Mouse (Mus musculus): ENCODE results near the gene Extl1. TPM values are rescaled to one million over a fixed set of nuclear protein-coding genes. Genes with fewer than 3 reads are reported as not detected.

Extl1 gene
- 6.7 TPM for polyA plus RNA-seq (2015; fragmentation: Illumina TruSeq; extraction: RNeasy Lipid Tissue Mini Kit (QIAGEN cat#74804); ENCODE audit: insufficient read depth, low replicate concordance)

GRCm38 (mm10) chr4:134383750-134384149, at the start of gene Extl1:
Gene Extl1 (minus strand): TSS chr4:134383850.

GRCm38 (mm10) chr4:134395977-134396825, 12.6 kb upstream of the Extl1 start, which contains the start of gene Pafah2:
Gene Pafah2 (plus strand): TSS chr4:134396320.

DNA sequence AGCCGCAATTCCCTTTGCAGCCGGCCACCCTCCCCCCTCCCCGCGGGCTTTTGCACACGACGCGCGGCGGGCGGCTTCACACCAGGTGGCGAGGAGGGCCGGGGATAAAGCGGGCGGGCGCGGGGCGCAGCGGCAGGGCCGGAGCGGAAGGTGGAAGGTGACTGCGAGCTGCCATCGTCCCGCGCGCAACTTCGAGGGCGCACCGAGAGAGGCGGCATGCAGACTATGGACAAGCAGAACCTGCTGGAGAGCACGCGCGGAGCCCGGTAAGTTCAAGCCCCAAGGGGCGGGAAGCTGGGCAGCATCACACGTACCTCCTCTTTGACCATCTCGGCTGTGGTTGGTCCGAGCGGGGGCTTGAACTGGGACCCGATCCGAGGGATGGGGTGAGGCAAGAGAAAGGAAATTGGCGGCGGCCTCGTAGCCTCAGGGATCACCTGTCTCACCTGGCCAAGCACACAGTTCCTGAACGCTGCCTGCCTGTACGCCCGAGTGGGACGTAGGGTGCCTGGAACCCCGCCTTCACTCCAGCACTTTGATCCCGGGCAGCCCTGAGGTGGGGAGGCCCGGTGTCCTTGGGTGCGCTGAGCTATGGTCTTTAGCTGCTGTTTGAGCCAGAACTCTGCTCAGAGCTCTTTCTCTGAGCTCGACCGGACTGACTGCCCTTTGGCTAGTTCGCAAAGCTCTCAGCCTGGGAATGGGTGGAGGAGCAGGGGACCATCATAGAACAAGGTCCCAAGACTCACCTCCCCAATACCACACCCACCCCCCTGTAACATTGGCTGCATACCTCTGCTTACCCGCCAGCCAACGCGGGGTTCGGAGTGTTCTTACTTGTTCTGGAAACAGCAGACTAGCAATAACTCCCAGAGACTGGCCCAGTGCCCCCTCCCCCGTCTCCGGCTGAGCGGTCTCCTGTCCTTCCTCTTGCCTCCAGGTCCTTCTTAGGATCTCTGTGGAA, 40.3 kb downstream of the Extl1 start, which contains the start of gene Slc30a2:
TSS of gene Slc30a2 (plus strand) at position 111 of the 961 bp plus-strand sequence.

GRCm38 (mm10) chr4:134314876-134315275, 68.8 kb downstream of the Extl1 start, which contains the start of gene Trim63:
Gene Trim63 (plus strand): TSS chr4:134315120.

Other genes with a start within 250 kb of the Extl1 start
- 23.9 TPM for gene Cep85, start 196.7 kb downstream of the Extl1 start, polyA plus RNA-seq (2015; fragmentation: Illumina TruSeq; extraction: RNeasy Lipid Tissue Mini Kit (QIAGEN cat#74804); ENCODE audit: insufficient read depth, low replicate concordance)
- not detected for gene Gm7534, start 180.8 kb downstream of the Extl1 start, polyA plus RNA-seq (2015; fragmentation: Illumina TruSeq; extraction: RNeasy Lipid Tissue Mini Kit (QIAGEN cat#74804); ENCODE audit: insufficient read depth, low replicate concordance)
- not detected for gene Catsper4, start 156.5 kb downstream of the Extl1 start, polyA plus RNA-seq (2015; fragmentation: Illumina TruSeq; extraction: RNeasy Lipid Tissue Mini Kit (QIAGEN cat#74804); ENCODE audit: insufficient read depth, low replicate concordance)
- not detected for gene Cnksr1, start 145.5 kb downstream of the Extl1 start, polyA plus RNA-seq (2015; fragmentation: Illumina TruSeq; extraction: RNeasy Lipid Tissue Mini Kit (QIAGEN cat#74804); ENCODE audit: insufficient read depth, low replicate concordance)
- gene E130218I03Rik, start 140.2 kb downstream of the Extl1 start, polyA plus RNA-seq (2015; fragmentation: Illumina TruSeq; extraction: RNeasy Lipid Tissue Mini Kit (QIAGEN cat#74804); ENCODE audit: insufficient read depth, low replicate concordance), result not detected
- gene Zfp593, start 138.3 kb downstream of the Extl1 start, polyA plus RNA-seq (2015; fragmentation: Illumina TruSeq; extraction: RNeasy Lipid Tissue Mini Kit (QIAGEN cat#74804); ENCODE audit: insufficient read depth, low replicate concordance), result 4.3 TPM
- gene Gm30191, start 136.9 kb downstream of the Extl1 start, polyA plus RNA-seq (2015; fragmentation: Illumina TruSeq; extraction: RNeasy Lipid Tissue Mini Kit (QIAGEN cat#74804); ENCODE audit: insufficient read depth, low replicate concordance), result not detected
- 0.26 TPM for gene Grrp1, start 129.7 kb downstream of the Extl1 start, polyA plus RNA-seq (2015; fragmentation: Illumina TruSeq; extraction: RNeasy Lipid Tissue Mini Kit (QIAGEN cat#74804); ENCODE audit: insufficient read depth, low replicate concordance)
- gene Pdik1l, start 96.0 kb downstream of the Extl1 start, polyA plus RNA-seq (2015; fragmentation: Illumina TruSeq; extraction: RNeasy Lipid Tissue Mini Kit (QIAGEN cat#74804); ENCODE audit: insufficient read depth, low replicate concordance), result 22.6 TPM
- gene Trim63, start 68.7 kb downstream of the Extl1 start, polyA plus RNA-seq (2015; fragmentation: Illumina TruSeq; extraction: RNeasy Lipid Tissue Mini Kit (QIAGEN cat#74804); ENCODE audit: insufficient read depth, low replicate concordance), result 0.50 TPM
- gene Slc30a2, start 40.7 kb downstream of the Extl1 start, polyA plus RNA-seq (2015; fragmentation: Illumina TruSeq; extraction: RNeasy Lipid Tissue Mini Kit (QIAGEN cat#74804); ENCODE audit: insufficient read depth, low replicate concordance), result 2.0 TPM
- 3.3 TPM for gene Pafah2, start 12.5 kb upstream of the Extl1 start, polyA plus RNA-seq (2015; fragmentation: Illumina TruSeq; extraction: RNeasy Lipid Tissue Mini Kit (QIAGEN cat#74804); ENCODE audit: insufficient read depth, low replicate concordance)
- 122 TPM for gene Stmn1, start 84.5 kb upstream of the Extl1 start, polyA plus RNA-seq (2015; fragmentation: Illumina TruSeq; extraction: RNeasy Lipid Tissue Mini Kit (QIAGEN cat#74804); ENCODE audit: insufficient read depth, low replicate concordance)
- gene Paqr7, start 112.8 kb upstream of the Extl1 start, polyA plus RNA-seq (2015; fragmentation: Illumina TruSeq; extraction: RNeasy Lipid Tissue Mini Kit (QIAGEN cat#74804); ENCODE audit: insufficient read depth, low replicate concordance), result 6.8 TPM
- gene Aunip, start 127.1 kb upstream of the Extl1 start, polyA plus RNA-seq (2015; fragmentation: Illumina TruSeq; extraction: RNeasy Lipid Tissue Mini Kit (QIAGEN cat#74804); ENCODE audit: insufficient read depth, low replicate concordance), result 2.6 TPM
- gene Mtfr1l, start 151.5 kb upstream of the Extl1 start, polyA plus RNA-seq (2015; fragmentation: Illumina TruSeq; extraction: RNeasy Lipid Tissue Mini Kit (QIAGEN cat#74804); ENCODE audit: insufficient read depth, low replicate concordance), result 54.0 TPM
- gene Selenon, start 168.3 kb upstream of the Extl1 start, polyA plus RNA-seq (2015; fragmentation: Illumina TruSeq; extraction: RNeasy Lipid Tissue Mini Kit (QIAGEN cat#74804); ENCODE audit: insufficient read depth, low replicate concordance), result 6.6 TPM

Measured in spleen, adult 10 weeks (tissue).